Mouse (Mus musculus): ENCODE measurements around the gene Jpt1.
"Not testable (repeated sequence)": the region's sequence is repeated elsewhere in the genome, so short reads cannot be mapped to it uniquely, and the experiment has no call there.

Gene Jpt1

GRCm38 (mm10) chr11:115475758-115476237, 38.4 kb downstream of the Jpt1 start:
- no peak for DNase-seq (ENCODE audit: low spot score in 2 of 2)

- DNase-seq (ENCODE audit: low spot score in 2 of 2): peak; percentile 74 to 91
These were observed 39.0 kb downstream of the Jpt1 start, which contains the start of gene Armc7 for GRCm38 (mm10) chr11:115475025-115475757. Gene Armc7 (plus strand): TSS chr11:115475667.

GRCm38 (mm10) chr11:115473626-115474275, 40.4 kb downstream of the Jpt1 start:
- DNase-seq (ENCODE audit: low spot score in 2 of 2): peak; percentile 96 to 97

GRCm38 (mm10) chr11:115472183-115472582, 42.0 kb downstream of the Jpt1 start:
- DNase-seq (ENCODE audit: low spot score in 2 of 2): no peak

- DNase-seq (ENCODE audit: low spot score in 2 of 2): no peak
These were observed 47.0 kb downstream of the Jpt1 start for GRCm38 (mm10) chr11:115467217-115467618.

- no peak for DNase-seq (ENCODE audit: low spot score in 2 of 2)
These were observed 49.3 kb downstream of the Jpt1 start for GRCm38 (mm10) chr11:115464851-115465250.

GRCm38 (mm10) chr11:115463397-115463796, 50.8 kb downstream of the Jpt1 start:
- DNase-seq (ENCODE audit: low spot score in 2 of 2): no peak

- no peak for DNase-seq (ENCODE audit: low spot score in 2 of 2)
These were observed 51.8 kb downstream of the Jpt1 start, which contains the start of gene Slc16a5 for GRCm38 (mm10) chr11:115462243-115462891. Gene Slc16a5 (plus strand): TSS chr11:115462474.

GRCm38 (mm10) chr11:115461846-115462242, 52.3 kb downstream of the Jpt1 start:
- no peak for DNase-seq (ENCODE audit: low spot score in 2 of 2)

- DNase-seq (ENCODE audit: low spot score in 2 of 2): no peak
These were observed 53.2 kb downstream of the Jpt1 start for GRCm38 (mm10) chr11:115460976-115461375.

GRCm38 (mm10) chr11:115457405-115457804, 56.8 kb downstream of the Jpt1 start:
- no peak for DNase-seq (ENCODE audit: low spot score in 2 of 2)

GRCm38 (mm10) chr11:115456182-115456581, 58.0 kb downstream of the Jpt1 start:
- DNase-seq (ENCODE audit: low spot score in 2 of 2): no peak

GRCm38 (mm10) chr11:115455619-115456018, 58.6 kb downstream of the Jpt1 start:
- no peak for DNase-seq (ENCODE audit: low spot score in 2 of 2)

- DNase-seq (ENCODE audit: low spot score in 2 of 2): not testable (repeated sequence)
These were observed 59.4 kb downstream of the Jpt1 start for GRCm38 (mm10) chr11:115454822-115455221.

GRCm38 (mm10) chr11:115453306-115453705, 60.9 kb downstream of the Jpt1 start:
- DNase-seq (ENCODE audit: low spot score in 2 of 2): no peak

GRCm38 (mm10) chr11:115452281-115452860, 61.8 kb downstream of the Jpt1 start:
- DNase-seq (ENCODE audit: low spot score in 2 of 2): no peak

GRCm38 (mm10) chr11:115451781-115452241, 62.4 kb downstream of the Jpt1 start:
- DNase-seq (ENCODE audit: low spot score in 2 of 2): no peak

GRCm38 (mm10) chr11:115450176-115450575, 64.0 kb downstream of the Jpt1 start:
- no peak for DNase-seq (ENCODE audit: low spot score in 2 of 2)

- DNase-seq (ENCODE audit: low spot score in 2 of 2): no peak
These were observed 65.2 kb downstream of the Jpt1 start for GRCm38 (mm10) chr11:115448998-115449397.

- DNase-seq (ENCODE audit: low spot score in 2 of 2): no peak
These were observed 66.1 kb downstream of the Jpt1 start for GRCm38 (mm10) chr11:115448075-115448474.

Data from cerebellum, postnatal 4 days (tissue).